Mouse (Mus musculus): ENCODE data around the gene Gm20388.
"Not testable (repeated sequence)": the region's sequence is repeated elsewhere in the genome, so short reads cannot be mapped to it uniquely, and the experiment has no call there.

The Gm20388 gene

GRCm38 (mm10) chr8:120763267-120763666 lies 852.6 kb downstream of the Gm20388 start:
- DNase-seq (ENCODE audit: low spot score in 2 of 2) = no peak

- no peak for DNase-seq (ENCODE audit: low spot score in 2 of 2)
These were observed 854.0 kb downstream of the Gm20388 start for GRCm38 (mm10) chr8:120764638-120765037.

GRCm38 (mm10) chr8:120766622-120767021 lies 856.0 kb downstream of the Gm20388 start:
- no peak for DNase-seq (ENCODE audit: low spot score in 2 of 2)

GRCm38 (mm10) chr8:120768454-120769218 lies 858.0 kb downstream of the Gm20388 start:
- DNase-seq (ENCODE audit: low spot score in 2 of 2) = no peak

GRCm38 (mm10) chr8:120777184-120777583 lies 866.5 kb downstream of the Gm20388 start:
- DNase-seq (ENCODE audit: low spot score in 2 of 2) = no peak

GRCm38 (mm10) chr8:120777732-120778131 lies 867.1 kb downstream of the Gm20388 start:
- peak; percentile 49 to 63 for DNase-seq (ENCODE audit: low spot score in 2 of 2)

- DNase-seq (ENCODE audit: low spot score in 2 of 2) = no peak
These were observed 868.5 kb downstream of the Gm20388 start for GRCm38 (mm10) chr8:120779106-120779505.

GRCm38 (mm10) chr8:120783781-120784180 lies 873.1 kb downstream of the Gm20388 start:
- DNase-seq (ENCODE audit: low spot score in 2 of 2) = no peak

- no peak for DNase-seq (ENCODE audit: low spot score in 2 of 2)
These were observed 876.1 kb downstream of the Gm20388 start for GRCm38 (mm10) chr8:120786753-120787152.

- no peak for DNase-seq (ENCODE audit: low spot score in 2 of 2)
These were observed 877.0 kb downstream of the Gm20388 start for GRCm38 (mm10) chr8:120787631-120788030.

- no peak for DNase-seq (ENCODE audit: low spot score in 2 of 2)
These were observed 882.1 kb downstream of the Gm20388 start for GRCm38 (mm10) chr8:120792710-120793109.

- DNase-seq (ENCODE audit: low spot score in 2 of 2) = peak; percentile 70 to 73
These were observed 885.4 kb downstream of the Gm20388 start for GRCm38 (mm10) chr8:120795944-120796635.

GRCm38 (mm10) chr8:120797019-120797727 lies 886.5 kb downstream of the Gm20388 start:
- DNase-seq (ENCODE audit: low spot score in 2 of 2) = no peak

- peak in 1 of 2 experiments; percentile 50 for DNase-seq (ENCODE audit: low spot score in 2 of 2)
These were observed 889.7 kb downstream of the Gm20388 start for GRCm38 (mm10) chr8:120800308-120800865.

- DNase-seq (ENCODE audit: low spot score in 2 of 2) = not testable (repeated sequence)
These were observed 893.2 kb downstream of the Gm20388 start for GRCm38 (mm10) chr8:120803661-120804375.

GRCm38 (mm10) chr8:120804741-120805140 lies 894.1 kb downstream of the Gm20388 start:
- no peak for DNase-seq (ENCODE audit: low spot score in 2 of 2)

GRCm38 (mm10) chr8:120806780-120807264 lies 896.2 kb downstream of the Gm20388 start:
- no peak for DNase-seq (ENCODE audit: low spot score in 2 of 2)

- DNase-seq (ENCODE audit: low spot score in 2 of 2) = no peak
These were observed 897.1 kb downstream of the Gm20388 start for GRCm38 (mm10) chr8:120807719-120808118.

- no peak for DNase-seq (ENCODE audit: low spot score in 2 of 2)
These were observed 898.4 kb downstream of the Gm20388 start for GRCm38 (mm10) chr8:120809050-120809449.

- no peak for DNase-seq (ENCODE audit: low spot score in 2 of 2)
These were observed 901.3 kb downstream of the Gm20388 start for GRCm38 (mm10) chr8:120811953-120812352.

- no peak for DNase-seq (ENCODE audit: low spot score in 2 of 2)
These were observed 902.4 kb downstream of the Gm20388 start for GRCm38 (mm10) chr8:120813028-120813427.

Measured in urinary bladder, adult 18-20 months (tissue).